Mouse (Mus musculus): ENCODE data around the gene Ctf1. TPM values are rescaled to one million over a fixed set of nuclear protein-coding genes. Genes with fewer than 3 reads are reported as not detected.

The Ctf1 gene
- polyA plus RNA-seq, 1 experiment from 2014 or later, result 17.5 TPM

MicroRNA genes within 50 kb of the gene (microRNA counts, 519-probe panel; counts per million panel counts)
- microRNA mmu-miR-762, result not detected

Small RNAs within 50 kb of the gene (microRNA-seq; reads per million reads assigned to microRNA genes)
- not detected for gene Mir762

Other genes with a start within 250 kb of the Ctf1 start
- 16.1 and 16.7 TPM in 2 replicates for gene Fbrs, start 233.5 kb upstream of the Ctf1 start, polyA plus RNA-seq (2014; fragmentation: Nextera tagmentation; extraction: Ambion mirVana)
- gene Srcap, start 200.8 kb upstream of the Ctf1 start, polyA plus RNA-seq (2014; fragmentation: Nextera tagmentation; extraction: Ambion mirVana), result 43.0 and 82.3 TPM in 2 replicates
- 25.1 and 25.4 TPM in 2 replicates for gene Gm42715, start 193.2 kb upstream of the Ctf1 start, polyA plus RNA-seq (2014; fragmentation: Nextera tagmentation; extraction: Ambion mirVana)
- gene Tmem265, start 151.3 kb upstream of the Ctf1 start, polyA plus RNA-seq (2014; fragmentation: Nextera tagmentation; extraction: Ambion mirVana), result 6.3 and 10.0 TPM in 2 replicates
- 37.8 and 39.8 TPM in 2 replicates for gene Phkg2, start 139.4 kb upstream of the Ctf1 start, polyA plus RNA-seq (2014; fragmentation: Nextera tagmentation; extraction: Ambion mirVana)
- 12.7 and 14.5 TPM in 2 replicates for gene Ccdc189, start 124.1 kb upstream of the Ctf1 start, polyA plus RNA-seq (2014; fragmentation: Nextera tagmentation; extraction: Ambion mirVana)
- gene Rnf40, start 124.0 kb upstream of the Ctf1 start, polyA plus RNA-seq (2014; fragmentation: Nextera tagmentation; extraction: Ambion mirVana), result 25.5 and 41.5 TPM in 2 replicates
- 14.0 and 23.5 TPM in 2 replicates for gene Zfp629, start 96.9 kb upstream of the Ctf1 start, polyA plus RNA-seq (2014; fragmentation: Nextera tagmentation; extraction: Ambion mirVana)
- gene Bcl7c, start 3.8 kb upstream of the Ctf1 start, polyA plus RNA-seq (2014; fragmentation: Nextera tagmentation; extraction: Ambion mirVana), result 65.9 and 79.1 TPM in 2 replicates
- 0.43 and 0.55 TPM in 2 replicates for gene Ctf2, start 19.4 kb downstream of the Ctf1 start, polyA plus RNA-seq (2014; fragmentation: Nextera tagmentation; extraction: Ambion mirVana)
- gene Fbxl19, start 31.8 kb downstream of the Ctf1 start, polyA plus RNA-seq (2014; fragmentation: Nextera tagmentation; extraction: Ambion mirVana), result 6.2 and 10.0 TPM in 2 replicates
- gene Orai3, start 57.1 kb downstream of the Ctf1 start, polyA plus RNA-seq (2014; fragmentation: Nextera tagmentation; extraction: Ambion mirVana), result 12.9 and 19.7 TPM in 2 replicates
- gene Setd1a, start 63.9 kb downstream of the Ctf1 start, polyA plus RNA-seq (2014; fragmentation: Nextera tagmentation; extraction: Ambion mirVana), result 32.6 and 34.7 TPM in 2 replicates
- gene Gm49388, start 72.9 kb downstream of the Ctf1 start, polyA plus RNA-seq (2014; fragmentation: Nextera tagmentation; extraction: Ambion mirVana), result not detected in 2 replicates
- gene Hsd3b7, start 87.9 kb downstream of the Ctf1 start, polyA plus RNA-seq (2014; fragmentation: Nextera tagmentation; extraction: Ambion mirVana), result 18.0 and 18.7 TPM in 2 replicates
- gene Stx4a, start 111.6 kb downstream of the Ctf1 start, polyA plus RNA-seq (2014; fragmentation: Nextera tagmentation; extraction: Ambion mirVana), result 22.1 and 34.3 TPM in 2 replicates
- gene Stx1b, start 111.8 kb downstream of the Ctf1 start, polyA plus RNA-seq (2014; fragmentation: Nextera tagmentation; extraction: Ambion mirVana), result 2.6 and 4.4 TPM in 2 replicates
- gene Zfp646, start 163.5 kb downstream of the Ctf1 start, polyA plus RNA-seq (2014; fragmentation: Nextera tagmentation; extraction: Ambion mirVana), result 13.7 and 20.2 TPM in 2 replicates
- 18.6 and 21.9 TPM in 2 replicates for gene Zfp668, start 164.1 kb downstream of the Ctf1 start, polyA plus RNA-seq (2014; fragmentation: Nextera tagmentation; extraction: Ambion mirVana)
- gene Prss53, start 178.2 kb downstream of the Ctf1 start, polyA plus RNA-seq (2014; fragmentation: Nextera tagmentation; extraction: Ambion mirVana), result 0.73 and 0.77 TPM in 2 replicates
- gene Gm21974, start 182.7 kb downstream of the Ctf1 start, polyA plus RNA-seq (2014; fragmentation: Nextera tagmentation; extraction: Ambion mirVana), result not detected in 2 replicates
- 125 and 156 TPM in 2 replicates for gene Vkorc1, start 182.9 kb downstream of the Ctf1 start, polyA plus RNA-seq (2014; fragmentation: Nextera tagmentation; extraction: Ambion mirVana)
- 152 and 155 TPM in 2 replicates for gene Bckdk, start 191.3 kb downstream of the Ctf1 start, polyA plus RNA-seq (2014; fragmentation: Nextera tagmentation; extraction: Ambion mirVana)
- 37.2 and 48.9 TPM in 2 replicates for gene Kat8, start 199.8 kb downstream of the Ctf1 start, polyA plus RNA-seq (2014; fragmentation: Nextera tagmentation; extraction: Ambion mirVana)
- gene Prss8, start 217.4 kb downstream of the Ctf1 start, polyA plus RNA-seq (2014; fragmentation: Nextera tagmentation; extraction: Ambion mirVana), result 44.7 and 47.1 TPM in 2 replicates
- 12.1 and 12.4 TPM in 2 replicates for gene Prss36, start 234.0 kb downstream of the Ctf1 start, polyA plus RNA-seq (2014; fragmentation: Nextera tagmentation; extraction: Ambion mirVana)

All from kidney, embryonic 14.5 days (tissue).